Mouse (Mus musculus) embryonic stem cell, embryonic (primary cell): ENCODE data around the gene Agtr2.
"Not testable (repeated sequence)": the region's sequence is repeated elsewhere in the genome, so short reads cannot be mapped to it uniquely, and the experiment has no call there.

Experiments
- CTCF ChIA-PET, 4 experiments: fragments of 300-600 bp in 2 of 4; fragments of 350-600 bp in 2 of 4; sonication (Branson Sonifier 250); formaldehyde crosslinking; loops; one replicate each; lab custom pipeline; 2022; ENCODE audit warnings: inconsistent platforms in 2 of 4; lab: Charles Lee
- POLR2A ChIA-PET, 4 experiments: fragments of 300-600 bp in 2 of 4; fragments of 350-600 bp in 2 of 4; sonication (Branson Sonifier 250); formaldehyde crosslinking; loops; one replicate each; lab custom pipeline; 2022; ENCODE audit warnings: antibody characterized with exemption in 4 of 4, inconsistent platforms in 1 of 4; lab: Charles Lee

Agtr2 gene

DNA sequence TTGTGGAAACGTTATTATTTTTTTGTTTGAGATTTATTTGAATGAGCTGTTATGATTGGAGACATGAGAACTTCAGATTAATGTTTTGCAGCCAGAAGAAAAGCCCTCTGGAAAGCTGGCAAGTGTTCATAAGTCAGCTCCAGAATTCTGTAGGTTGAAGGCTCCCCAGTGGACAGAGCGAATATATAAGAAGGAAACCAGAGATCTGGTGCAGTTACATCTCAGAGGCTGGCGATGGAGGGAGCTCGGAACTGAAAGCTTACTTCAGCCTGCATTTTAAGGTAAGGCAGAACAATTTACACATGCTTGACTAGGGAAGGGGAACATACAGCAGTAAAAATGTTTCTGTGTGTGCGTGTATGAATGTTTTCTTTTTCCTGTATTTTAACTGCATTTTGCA is at the start of gene Agtr2:
Gene Agtr2, plus strand, starts transcription at position 131 of the 400 bp plus-strand sequence.
- ChIA-PET CTCF (interaction anchor here in 1 of 4 experiments (0.6 kb wide), 1 partner anchor 1878 kb away, joined by 3 read pairs; no protein-coding TSS in a partner anchor), POLR2A (no interaction called here)

DNA sequence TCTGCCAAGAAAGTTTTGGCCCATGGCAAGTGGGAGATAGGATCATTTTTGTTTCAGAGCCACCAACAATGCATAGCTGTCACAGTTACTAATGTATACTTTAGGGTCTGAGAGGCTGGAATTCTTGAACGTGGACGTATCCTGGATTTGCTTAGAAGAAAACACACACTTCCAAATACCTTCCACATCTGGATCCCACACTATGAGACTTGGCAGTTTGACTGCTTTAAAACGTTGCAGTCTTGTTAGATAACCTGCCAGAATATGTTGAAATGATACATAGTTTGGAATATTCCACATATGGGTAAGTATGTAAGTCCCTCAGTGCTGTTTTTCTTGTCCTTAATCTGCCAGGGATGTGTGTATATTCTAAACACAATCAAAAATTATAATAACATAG is 31.8 kb upstream of the Agtr2 start:
- CTCF ChIA-PET, result no interaction called here
- POLR2A ChIA-PET, result interaction anchor here in 1 of 4 experiments (0.6 kb wide), 1 partner anchor 410 kb away, joined by 5 read pairs; no protein-coding TSS in a partner anchor

DNA sequence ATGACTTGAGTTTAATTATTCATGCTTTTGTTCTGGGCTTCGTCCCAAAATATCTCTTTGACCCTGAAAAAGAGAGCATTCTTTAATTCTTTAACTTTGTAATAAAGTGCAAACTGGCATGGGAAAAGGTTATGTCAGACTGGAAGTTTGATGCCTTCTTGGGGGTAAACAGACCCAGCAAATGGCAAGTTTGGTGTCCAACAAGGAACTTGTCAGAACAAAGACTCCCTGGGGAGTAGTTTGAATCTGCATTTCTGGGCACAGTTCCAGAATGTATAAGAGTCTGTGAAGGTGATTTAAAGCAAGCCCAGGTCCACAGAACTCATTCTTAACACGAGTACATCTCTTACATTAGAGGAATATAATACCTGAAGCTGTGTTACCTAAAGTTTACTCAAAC is 3.8 kb downstream of the Agtr2 start:
- CTCF ChIA-PET, result no interaction called here
- POLR2A ChIA-PET, result no interaction called here

DNA sequence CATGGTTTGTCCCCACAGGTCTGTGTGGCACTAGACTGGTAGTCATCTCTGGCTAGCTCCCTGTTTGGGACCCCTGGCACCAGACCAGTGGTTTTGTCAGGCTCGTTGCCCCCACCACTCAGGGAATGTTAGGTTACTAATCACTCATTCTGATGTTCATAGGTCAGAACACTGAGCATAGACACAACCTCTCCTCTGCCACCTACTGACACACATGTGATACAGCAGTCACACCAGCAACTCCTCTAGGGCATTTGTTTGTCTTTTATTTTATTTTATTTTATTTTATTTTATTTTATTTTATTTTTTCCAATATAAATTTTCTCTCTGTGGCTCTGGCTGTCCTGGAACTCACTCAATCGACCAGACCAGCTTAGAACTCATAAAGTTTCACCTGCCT is 15.9 kb downstream of the Agtr2 start:
- POLR2A ChIA-PET, result no interaction called here
- CTCF ChIA-PET, result no interaction called here

DNA sequence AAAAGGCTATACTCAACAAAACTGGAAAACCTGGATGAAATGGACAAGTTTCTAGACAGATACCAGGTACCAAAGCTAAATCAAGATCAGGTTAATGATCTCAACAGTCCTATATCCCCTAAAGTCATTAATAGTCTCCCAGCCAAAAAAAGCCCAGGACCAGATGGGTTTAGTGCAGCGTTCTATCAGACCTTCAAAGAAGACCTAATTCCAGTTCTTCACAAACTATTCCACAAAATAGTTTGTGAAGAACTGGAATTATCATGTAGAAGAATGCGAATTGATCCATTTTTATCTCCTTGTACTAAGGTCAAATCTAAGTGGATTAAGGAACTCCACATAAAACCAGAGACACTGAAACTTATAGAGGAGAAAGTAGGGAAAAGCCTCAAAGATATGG is 23.0 kb downstream of the Agtr2 start:
- CTCF ChIA-PET, POLR2A ChIA-PET: not testable (repeated sequence)

DNA sequence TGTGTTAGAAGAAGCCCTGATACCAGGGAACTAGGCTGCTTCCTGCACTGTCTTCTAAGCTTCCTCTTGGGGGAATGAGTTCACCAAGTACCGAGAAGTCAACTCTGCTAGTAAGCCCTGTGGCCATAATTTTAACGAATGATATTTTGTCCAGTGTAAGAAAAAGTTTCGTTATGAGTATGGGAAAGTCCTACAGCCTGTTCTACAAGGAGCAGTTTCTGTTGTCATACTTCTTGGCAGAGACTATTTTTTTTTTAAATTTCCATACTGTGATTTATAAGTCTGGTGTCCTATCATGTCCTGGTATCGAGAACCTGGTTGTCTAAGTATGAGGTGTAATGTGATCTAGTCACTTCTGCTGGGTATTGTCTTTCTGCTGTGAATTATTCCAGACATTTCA is 38.2 kb downstream of the Agtr2 start:
- CTCF ChIA-PET, result no interaction called here

More for the DNA sequence above, 38.2 kb downstream of the Agtr2 start:
- POLR2A ChIA-PET, result no interaction called here
